Mouse (Mus musculus) CH12.LX (cell line): ENCODE results near the gene Vmn1r185. TPM values are rescaled to one million over a fixed set of nuclear protein-coding genes. Genes with fewer than 3 reads are reported as not detected.
"Not testable (repeated sequence)": the region's sequence is repeated elsewhere in the genome, so short reads cannot be mapped to it uniquely, and the experiment has no call there.

Source experiments
- DNase-seq: peaks from one replicate; pipeline ENCODE4 v3.0.0-alpha.2; 2013; ENCODE audit errors: extremely low read depth
- H3K27ac ChIP-seq: 2 replicates; pipeline ENCODE4 v1.5.1; 2012; ENCODE audit warnings: low read depth, mild to moderate bottlenecking, control low read depth, moderate library complexity; ENCODE audit not compliant: insufficient read depth
- H3K27me3 ChIP-seq: replicated peaks from 2 replicates; pipeline ENCODE3; 2012; ENCODE audit warnings: inconsistent platforms
- H3K36me3 ChIP-seq, 2 experiments: replicated peaks in 1 of 2; 2 replicates each; pipeline versions ENCODE3 to v1.6.1; 2012; ENCODE audit warnings: inconsistent platforms in 1 of 2, low read length in 1 of 2, mild to moderate bottlenecking in 1 of 2, mixed read lengths in 1 of 2, moderate library complexity in 1 of 2; ENCODE audit not compliant: control insufficient read depth in 1 of 2, insufficient read depth in 1 of 2
- H3K4me1 ChIP-seq, 2 experiments: 2 replicates each; pipeline ENCODE4 v1.6.1; 2012; ENCODE audit warnings: inconsistent platforms in 1 of 2, moderate library complexity in 1 of 2; ENCODE audit not compliant: insufficient read depth in 2 of 2, control insufficient read depth in 1 of 2
- H3K4me2 ChIP-seq: 2 replicates; pipeline ENCODE4 v1.6.1; 2012; ENCODE audit warnings: low read depth, mild to moderate bottlenecking, control low read depth; ENCODE audit not compliant: poor library complexity, insufficient read depth, severe bottlenecking
- H3K4me3 ChIP-seq, 3 experiments: fragments of 150-350 bp in 1 of 3; sonication (generic) in 1 of 3; replicated peaks in 1 of 3; 2 replicates each; pipeline versions ENCODE3 to v1.5.1; 2011 to 2012; ENCODE audit warnings: low read depth in 2 of 3, low read length in 2 of 3, mild to moderate bottlenecking in 2 of 3, moderate library complexity in 2 of 3, control low read depth in 1 of 3, improper control_type of control experiment in 1 of 3, inconsistent platforms in 1 of 3, mixed read lengths in 1 of 3; ENCODE audit not compliant: poor library complexity in 1 of 3
- H3K79me2 ChIP-seq: replicated peaks from 2 replicates; pipeline ENCODE4 v1.6.1; 2012; ENCODE audit warnings: mild to moderate bottlenecking, moderate library complexity; ENCODE audit not compliant: control insufficient read depth, poor library complexity, insufficient read depth, severe bottlenecking; ENCODE audit errors: extremely low read depth
- H3K9ac ChIP-seq: 2 replicates; pipeline ENCODE4 v1.6.1; 2012; ENCODE audit warnings: low read depth, mild to moderate bottlenecking, control low read depth, moderate library complexity; ENCODE audit not compliant: insufficient read depth
- H3K9me3 ChIP-seq: replicated peaks from 2 replicates; pipeline ENCODE3; 2012; ENCODE audit warnings: low read length, inconsistent platforms, mixed read lengths
- BHLHE40 ChIP-seq: IDR thresholded peaks from 2 replicates; pipeline ENCODE4 v1.6.1; 2011; ENCODE audit warnings: mild to moderate bottlenecking, low read depth, low read length, improper control_type of control experiment
- CHD1 ChIP-seq: IDR thresholded peaks from 2 replicates; pipeline ENCODE4 v1.6.1; 2012; ENCODE audit warnings: low read depth, low read length, improper control_type of control experiment, inconsistent platforms
- CHD2 ChIP-seq: IDR thresholded peaks from 2 replicates; pipeline ENCODE4 v1.6.1; 2011; ENCODE audit warnings: low read length, improper control_type of control experiment
- CTCF ChIP-seq, 2 experiments: IDR thresholded peaks in 1 of 2; conservative IDR thresholded peaks in 1 of 2; 2 replicates each; pipeline ENCODE4 v1.5.1; 2011 to 2012; ENCODE audit warnings: low read depth in 2 of 2, low read length in 2 of 2, improper control_type of control experiment in 1 of 2, inconsistent platforms in 1 of 2, mild to moderate bottlenecking in 1 of 2, moderate library complexity in 1 of 2
- ELF1 ChIP-seq: IDR thresholded peaks from 2 replicates; pipeline ENCODE4 v1.6.1; 2014; ENCODE audit warnings: low read depth, mild to moderate bottlenecking, inconsistent platforms, low read length, improper control_type of control experiment
- ETS1 ChIP-seq: conservative IDR thresholded peaks from 2 replicates; pipeline ENCODE4 v1.6.1; 2012; ENCODE audit warnings: low read depth, mild to moderate bottlenecking, inconsistent platforms, low read length, improper control_type of control experiment, moderate library complexity
- JUN ChIP-seq: IDR thresholded peaks from 2 replicates; pipeline ENCODE4 v1.6.1; 2011; ENCODE audit warnings: low read depth, mild to moderate bottlenecking, low read length, improper control_type of control experiment, moderate library complexity; ENCODE audit not compliant: insufficient read depth
- KAT2A ChIP-seq: IDR thresholded peaks from 2 replicates; pipeline ENCODE4 v1.6.1; 2012; ENCODE audit warnings: low read length, improper control_type of control experiment, inconsistent platforms; ENCODE audit not compliant: insufficient replicate concordance
- MAFK ChIP-seq: IDR thresholded peaks from 2 replicates; pipeline ENCODE4 v1.6.1; 2011; ENCODE audit warnings: low read length, improper control_type of control experiment; ENCODE audit not compliant: insufficient replicate concordance
- MAX ChIP-seq: IDR thresholded peaks from 2 replicates; pipeline ENCODE4 v1.6.1; 2011; ENCODE audit warnings: low read length, improper control_type of control experiment
- MYC ChIP-seq: IDR thresholded peaks from 2 replicates; pipeline ENCODE4 v1.6.1; 2011; ENCODE audit warnings: low read depth, mild to moderate bottlenecking, improper control_type of control experiment, low read length
- NRF1 ChIP-seq: IDR thresholded peaks from 2 replicates; pipeline ENCODE4 v1.6.1; 2014; ENCODE audit warnings: low read depth, mild to moderate bottlenecking, inconsistent platforms, low read length, improper control_type of control experiment, moderate library complexity
- SIN3A ChIP-seq: IDR thresholded peaks from 2 replicates; pipeline ENCODE4 v1.6.1; 2012; ENCODE audit warnings: low read length, improper control_type of control experiment, inconsistent platforms
- USF1 ChIP-seq: IDR thresholded peaks from 2 replicates; pipeline ENCODE4 v1.6.1; 2014; ENCODE audit warnings: low read depth, mild to moderate bottlenecking, inconsistent platforms, low read length, improper control_type of control experiment
- USF2 ChIP-seq: conservative IDR thresholded peaks from 2 replicates; pipeline ENCODE4 v1.6.1; 2011; ENCODE audit warnings: low read depth, low read length, improper control_type of control experiment
- ZC3H11A ChIP-seq: IDR thresholded peaks from 2 replicates; pipeline ENCODE4 v1.6.1; 2012; ENCODE audit warnings: low read depth, mild to moderate bottlenecking, inconsistent platforms, low read length, improper control_type of control experiment
- ZKSCAN1 ChIP-seq: IDR thresholded peaks from 2 replicates; pipeline ENCODE4 v1.6.1; 2012; ENCODE audit warnings: low read depth, inconsistent platforms, low read length, improper control_type of control experiment, borderline replicate concordance
- ZMIZ1 ChIP-seq: IDR thresholded peaks from 2 replicates; pipeline ENCODE4 v1.6.1; 2012; ENCODE audit warnings: low read depth, mild to moderate bottlenecking, inconsistent platforms, low read length, improper control_type of control experiment
- ZNF384 ChIP-seq: IDR thresholded peaks from 2 replicates; pipeline ENCODE4 v1.6.1; 2012; ENCODE audit warnings: low read depth, low read length, improper control_type of control experiment, inconsistent platforms
- dilution Hi-C: fragments of 300-500 bp; cut with MboI; formaldehyde crosslinking; loops from 2 replicates; pipeline ENCODE4 v1.14.3; 2020; ENCODE audit warnings: low sequenced_read_pairs; ENCODE audit not compliant: extremely low pct_unique_long_range_greater_than_20kb, extremely low pct_ligation_motif_present
- in situ Hi-C: fragments of 300-500 bp; cut with MboI; formaldehyde crosslinking; loops from 3 replicates; pipeline ENCODE4 v1.14.3; 2019; ENCODE audit warnings: low sequenced_read_pairs, low pct_ligation_motif_present, low pct_unique_long_range_greater_than_20kb, mixed read lengths
- polyA plus RNA-seq: library from polyadenylated mRNA; unstranded; fragments of >175 nt; gene quantifications from 2 replicates; pipeline ENCODE4 v1.2.1, GENCODE M21; 2012; ENCODE audit warnings: low read depth; ENCODE audit not compliant: insufficient read length
- total RNA-seq, 2 experiments: library from RNA; depleted of rRNA; stranded (reverse); fragments of 300-350 nt in 1 of 2; fragments of >200 nt in 1 of 2; gene quantifications; 2 replicates each; pipeline ENCODE4 v1.2.3; 2012 to 2014

The Vmn1r185 gene
- not detected in 2 replicates for total RNA-seq (2012; rRNA removed)
- total RNA-seq (2014; rRNA removed): not detected in 2 replicates
- not detected in 2 replicates for polyA plus RNA-seq

GRCm38 (mm10) chr7:26618364-26618763 lies at the start of gene Vmn1r185:
Vmn1r185 (minus strand) TSS chr7:26618464.
- DNase-seq, H3K4me1 ChIP-seq, H3K9me3 ChIP-seq, H3K9ac ChIP-seq, in situ Hi-C loops, H3K27me3 ChIP-seq, H3K36me3 ChIP-seq, H3K27ac ChIP-seq, H3K4me3 ChIP-seq, H3K79me2 ChIP-seq, dilution Hi-C loops, H3K4me2 ChIP-seq: not testable (repeated sequence)

- dilution Hi-C loops: not testable (repeated sequence)
Measured at GRCm38 (mm10) chr7:26667466-26667865, 49.2 kb upstream of the Vmn1r185 start.

GRCm38 (mm10) chr7:26666011-26666410 lies 47.7 kb upstream of the Vmn1r185 start:
- dilution Hi-C loops: no loop called here
- no peaks in the 10 kb centered on the region for H3K36me3 ChIP-seq
- H3K79me2 ChIP-seq: no peaks in the 10 kb centered on the region
- no peaks in the 10 kb centered on the region for H3K4me1 ChIP-seq
- no peak overlapping the region for H3K27ac ChIP-seq
- no peak for DNase-seq
- no peak overlapping the region for H3K4me3 ChIP-seq
- no peaks in the 10 kb centered on the region for H3K9me3 ChIP-seq
- peaks cover 71% of the 10 kb centered on the region for H3K27me3 ChIP-seq
- no peak overlapping the region for H3K9ac ChIP-seq
- TF ChIP-seq CHD2: no peak
- no peak for TF ChIP-seq KAT2A
- no peak for TF ChIP-seq BHLHE40
- no peak for TF ChIP-seq NRF1
- no peak for TF ChIP-seq CHD1
- TF ChIP-seq ZKSCAN1: no peak
- no peak for TF ChIP-seq ETS1
- no peak for TF ChIP-seq CTCF (conservative IDR thresholded peaks at IDR 0.05 in 1 of 2, IDR thresholded peaks at IDR 0.05 in 1 of 2; ENCODE audit: low read depth in 2 of 2, low read length in 2 of 2)
- no peak for TF ChIP-seq ZMIZ1
- no peak for TF ChIP-seq MAX
- TF ChIP-seq MYC: no peak
- TF ChIP-seq MAFK: no peak
- no peak for TF ChIP-seq SIN3A
- no peak for TF ChIP-seq USF2
- no peak for TF ChIP-seq ZNF384
- TF ChIP-seq ZC3H11A: no peak
- no peak for TF ChIP-seq ELF1
- no peak for TF ChIP-seq USF1
- no peak for TF ChIP-seq JUN
- in situ Hi-C loops: no loop called here
- H3K4me2 ChIP-seq: no peak overlapping the region

More at GRCm38 (mm10) chr7:26667466-26667865, 49.2 kb upstream of the Vmn1r185 start:
- H3K79me2 ChIP-seq, H3K36me3 ChIP-seq, in situ Hi-C loops, DNase-seq, H3K9ac ChIP-seq, H3K4me3 ChIP-seq, H3K4me2 ChIP-seq, H3K27ac ChIP-seq, H3K4me1 ChIP-seq, H3K9me3 ChIP-seq: not testable (repeated sequence)
- H3K27me3 ChIP-seq: peaks cover 66% of the 10 kb centered on the region
